8 mouse cellular contexts compared by ENCODE assay signal in the genomic region with DNA sequence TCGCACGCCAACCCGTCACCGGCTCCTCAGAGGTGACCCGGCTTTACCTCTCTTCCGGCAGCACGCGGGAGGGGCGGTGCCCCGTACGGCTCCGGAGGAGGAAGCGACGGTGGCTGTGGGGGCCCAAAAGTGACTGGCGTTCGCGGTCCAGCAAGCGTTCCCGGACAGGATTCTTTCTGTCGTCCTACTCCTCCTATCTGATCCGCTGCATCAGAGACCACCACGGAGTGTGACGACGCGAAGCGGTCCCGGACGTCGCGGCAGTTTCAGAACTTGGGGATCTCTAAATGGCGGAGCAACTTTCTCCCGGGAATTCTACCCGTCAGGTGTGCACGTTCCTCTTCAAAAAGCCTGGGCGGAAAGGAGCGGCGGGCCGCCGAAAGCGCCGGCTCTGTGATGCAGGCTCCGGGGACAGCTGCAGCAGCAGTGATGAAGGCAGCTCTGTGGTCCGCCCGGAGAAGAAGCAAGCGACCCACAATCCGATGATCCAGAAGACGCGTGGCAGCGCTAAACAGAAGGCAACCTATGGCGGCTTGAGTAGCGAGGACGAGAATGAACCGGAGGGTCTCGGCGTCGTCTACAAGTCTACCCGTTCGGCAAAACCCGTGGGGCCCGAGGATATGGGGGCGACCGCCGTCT. TPM values are rescaled to one million over a fixed set of nuclear protein-coding genes. Genes with fewer than 3 reads are reported as not detected.
DNase-seq lines count a peak whose midpoint lies in the region; ATAC-seq and TF ChIP-seq lines count a peak whose summit lies in the region.

Gene Ndufa1 (minus strand): TSS at position 59 of the 639 bp plus-strand sequence.
Gene Rnf113a1 (plus strand): TSS at position 141 of the 639 bp plus-strand sequence.

- H3K9me3 ChIP-seq in CH12.LX (replicated peaks; ENCODE audit: low read length), result no peaks in the 10 kb centered on the region
- no peaks in the 10 kb centered on the region for H3K9me3 ChIP-seq in forebrain, embryonic 11.5 days (ENCODE audit: control insufficient read depth, low read length)
- no peaks in the 10 kb centered on the region for H3K9me3 ChIP-seq in heart, embryonic 16.5 days (replicated peaks; ENCODE audit: control insufficient read depth, low read length)
- H3K9me3 ChIP-seq in liver, embryonic 13.5 days (replicated peaks), result no peaks in the 10 kb centered on the region
- no peaks in the 10 kb centered on the region for H3K9me3 ChIP-seq in stomach, embryonic 14.5 days (ENCODE audit: control insufficient read depth, low read depth, low read length)

- no peak for TF ChIP-seq RAD21 in CH12.LX (IDR thresholded peaks at IDR 0.05; ENCODE audit: low read depth, low read length)

- H3K36me3 ChIP-seq in CH12.LX (replicated peaks in 1 of 2; ENCODE audit: control insufficient read depth in 1 of 2, insufficient read depth in 1 of 2, low read length in 1 of 2), result peaks cover 10 to 21% of the 10 kb centered on the region in 2 experiments
- H3K36me3 ChIP-seq in forebrain, embryonic 11.5 days (ENCODE audit: control insufficient read depth, insufficient read depth, low read length), result no peaks in the 10 kb centered on the region
- 0 out of 2 replicates have a peak, but pooled peaks cover 3% of the 10 kb centered on the region for H3K36me3 ChIP-seq in heart, embryonic 16.5 days (ENCODE audit: control insufficient read depth, insufficient read depth)
- H3K36me3 ChIP-seq in liver, embryonic 13.5 days, result peaks cover 2% of the 10 kb centered on the region; the same call in 1 of the 2 replicates
- no peaks in the 10 kb centered on the region for H3K36me3 ChIP-seq in stomach, embryonic 14.5 days (ENCODE audit: control insufficient read depth, insufficient read depth, low read length)

- H3K27me3 ChIP-seq in CH12.LX (replicated peaks), result no peaks in the 10 kb centered on the region
- no peaks in the 10 kb centered on the region for H3K27me3 ChIP-seq in forebrain, embryonic 11.5 days (ENCODE audit: control insufficient read depth, insufficient read depth, low read length)
- H3K27me3 ChIP-seq in heart, embryonic 16.5 days (ENCODE audit: control insufficient read depth, insufficient read depth, low read length), result no peaks in the 10 kb centered on the region
- no peaks in the 10 kb centered on the region for H3K27me3 ChIP-seq in liver, embryonic 13.5 days
- H3K27me3 ChIP-seq in stomach, embryonic 14.5 days (ENCODE audit: control insufficient read depth, insufficient read depth, low read length), result no peaks in the 10 kb centered on the region

- peaks cover 12% of the 10 kb centered on the region for H3K79me2 ChIP-seq in CH12.LX (replicated peaks; ENCODE audit: control insufficient read depth, extremely low read depth, insufficient read depth, poor library complexity, severe bottlenecking)

- no peak for TF ChIP-seq EP300 in CH12.LX (IDR thresholded peaks at IDR 0.05; ENCODE audit: low read length)

- H3K9ac ChIP-seq in CH12.LX (ENCODE audit: insufficient read depth, low read depth), result peak within 1 kb of the TSS; percentile 70
- H3K9ac ChIP-seq in forebrain, embryonic 11.5 days (ENCODE audit: low read length), result peak within 1 kb of the TSS; percentile 56
- peak within 1 kb of the TSS; percentile 66 for H3K9ac ChIP-seq in heart, embryonic 16.5 days (ENCODE audit: low read length)
- H3K9ac ChIP-seq in liver, embryonic 13.5 days, result peak within 1 kb of the TSS; percentile 75
- H3K9ac ChIP-seq in stomach, embryonic 14.5 days (replicated peaks; ENCODE audit: low read depth, low read length), result peak within 1 kb of the TSS; percentile 52

- dilution Hi-C loops in CH12.LX (cut with MboI; ENCODE audit: extremely low pct_ligation_motif_present, extremely low pct_unique_long_range_greater_than_20kb, low sequenced_read_pairs), result no loop called here

- H3K4me1 ChIP-seq in CH12.LX (ENCODE audit: control insufficient read depth in 1 of 2, insufficient read depth in 2 of 2), result peaks cover 0 to 3% of the 10 kb centered on the region in 2 experiments; a peak in 1 of 4 replicates
- H3K4me1 ChIP-seq in forebrain, embryonic 11.5 days (replicated peaks; ENCODE audit: control insufficient read depth, insufficient read depth, low read length), result no peaks in the 10 kb centered on the region
- peaks cover 2% of the 10 kb centered on the region; the same call in 1 of the 2 replicates for H3K4me1 ChIP-seq in heart, embryonic 16.5 days (ENCODE audit: control insufficient read depth, insufficient read depth, low read length)
- peaks cover 8% of the 10 kb centered on the region for H3K4me1 ChIP-seq in liver, embryonic 13.5 days (replicated peaks)
- no peaks in the 10 kb centered on the region for H3K4me1 ChIP-seq in stomach, embryonic 14.5 days (ENCODE audit: control insufficient read depth, insufficient read depth, low read length)

- 16% methylated on average over 57 of the region's 63 CpGs for WGBS in forebrain, embryonic 11.5 days
- WGBS in heart, embryonic 16.5 days, result 14% methylated on average over 61 of the region's 63 CpGs
- 12% methylated on average over 63 of the region's 63 CpGs for WGBS in liver, embryonic 13.5 days (ENCODE audit: insufficient replicate concordance)
- 18% methylated on average over 63 of the region's 63 CpGs for WGBS in stomach, embryonic 14.5 days

- TF ChIP-seq POLR2A in CH12.LX (IDR thresholded peaks at IDR 0.05; ENCODE audit: low read depth, low read length), result peak; percentile 71

- H3K4me3 ChIP-seq in CH12.LX (replicated peaks in 1 of 3; ENCODE audit: low read depth in 2 of 3, low read length in 2 of 3, poor library complexity in 1 of 3), result peak within 1 kb of the TSS; percentile 65 to 77 (median 75)
- H3K4me3 ChIP-seq in forebrain, embryonic 11.5 days (ENCODE audit: low read depth, low read length), result peak within 1 kb of the TSS; percentile 50
- peak within 1 kb of the TSS; percentile 66 for H3K4me3 ChIP-seq in heart, embryonic 16.5 days (ENCODE audit: low read length)
- H3K4me3 ChIP-seq in liver, embryonic 13.5 days (replicated peaks), result peak within 1 kb of the TSS; percentile 70
- H3K4me3 ChIP-seq in stomach, embryonic 14.5 days (ENCODE audit: low read depth, low read length), result peak within 1 kb of the TSS; percentile 45

- in situ Hi-C loops in CH12.LX (cut with MboI; ENCODE audit: low pct_ligation_motif_present, low pct_unique_long_range_greater_than_20kb, low sequenced_read_pairs), result no loop called here

- TF ChIP-seq CTCF in CH12.LX (conservative IDR thresholded peaks at IDR 0.05 in 1 of 2, IDR thresholded peaks at IDR 0.05 in 1 of 2; ENCODE audit: low read depth in 2 of 2, low read length in 2 of 2), result no peak

- peak; percentile 92 for ATAC-seq in forebrain, embryonic 11.5 days (replicated peaks; ENCODE audit: low FRiP score)
- peak; percentile 74 for ATAC-seq in heart, embryonic 16.5 days (replicated peaks; ENCODE audit: extremely low read depth, insufficient read depth, low FRiP score)
- ATAC-seq in liver, embryonic 13.5 days (ENCODE audit: low read depth), result peak; percentile 91
- ATAC-seq in stomach, embryonic 14.5 days (ENCODE audit: insufficient number of reproducible peaks, insufficient read depth, low FRiP score, low read depth), result peak; percentile 87

- H3K27ac ChIP-seq in CH12.LX (ENCODE audit: insufficient read depth, low read depth), result peak within 1 kb of the TSS; percentile 46
- H3K27ac ChIP-seq in forebrain, embryonic 11.5 days (ENCODE audit: low read depth, low read length), result no peak within 1 kb of the TSS
- peak within 1 kb of the TSS; percentile 70 for H3K27ac ChIP-seq in heart, embryonic 16.5 days (ENCODE audit: low read length)
- no peak within 1 kb of the TSS for H3K27ac ChIP-seq in liver, embryonic 13.5 days
- H3K27ac ChIP-seq in stomach, embryonic 14.5 days (ENCODE audit: low read length), result no peak within 1 kb of the TSS

- DNase-seq in CH12.LX (ENCODE audit: extremely low read depth), result peak; percentile 68
- DNase-seq in c-Kit-positive CD71-negative TER-119-negative erythroid progenitor cells, embryonic 14.5 days (ENCODE audit: low read depth), result peak; percentile 48
- peak; percentile 89 for DNase-seq in forebrain, embryonic 11.5 days (ENCODE audit: low spot score)
- DNase-seq in kidney, postnatal 25 days, result peak; percentile 87 to 93
- DNase-seq in liver, embryonic 13.5 days, result peak; percentile 72
- DNase-seq in natural killer cell, adult 2 months (ENCODE audit: low spot score in 2 of 2), result peak; percentile 68 to 77

- H3K4me2 ChIP-seq in CH12.LX (ENCODE audit: insufficient read depth, low read depth, poor library complexity, severe bottlenecking), result peak within 1 kb of the TSS; percentile 50
- H3K4me2 ChIP-seq in forebrain, embryonic 11.5 days (ENCODE audit: low read depth, low read length, severe bottlenecking), result peak within 1 kb of the TSS; percentile 62
- H3K4me2 ChIP-seq in heart, embryonic 16.5 days (ENCODE audit: low read depth, low read length), result peak within 1 kb of the TSS; percentile 77
- H3K4me2 ChIP-seq in liver, embryonic 13.5 days, result peak within 1 kb of the TSS; percentile 75
- peak within 1 kb of the TSS; percentile 49 for H3K4me2 ChIP-seq in stomach, embryonic 14.5 days (replicated peaks; ENCODE audit: low read depth, low read length)

TF ChIP-seq in CH12.LX, 34 proteins besides CTCF, POLR2A, EP300 and RAD21 (continues in another document):
- TF ChIP-seq TBP (conservative IDR thresholded peaks at IDR 0.05; ENCODE audit: low read depth, low read length) (0 out of 2 replicates have a peak, but pooled peaks have one; percentile 52), KAT2A (IDR thresholded peaks at IDR 0.05; ENCODE audit: insufficient replicate concordance, low read length) (peak; percentile 58; the same call in 1 of the 2 replicates), USF2 (conservative IDR thresholded peaks at IDR 0.05; ENCODE audit: low read depth, low read length) (no peak), CHD1 (IDR thresholded peaks at IDR 0.05; ENCODE audit: low read depth, low read length) (no peak), NRF1 (IDR thresholded peaks at IDR 0.05; ENCODE audit: low read depth, low read length) (no peak)

RNA-seq across cellular contexts. Expression of gene Ndufa1, which starts in this region (rescaled TPM):
- total RNA-seq in CH12.LX (2012; rRNA removed), result 268 and 273 TPM in 2 replicates
- 165 and 188 TPM in 2 replicates for total RNA-seq in CH12.LX (2014; rRNA removed)
- polyA plus RNA-seq in CH12.LX (2012; ENCODE audit: insufficient read length, low read depth), result 190 and 191 TPM in 2 replicates
- polyA plus RNA-seq in forebrain, embryonic 11.5 days (2014; fragmentation: Nextera tagmentation; extraction: Ambion mirVana), result 366 and 371 TPM in 2 replicates
- polyA plus RNA-seq in heart, embryonic 16.5 days (2015; fragmentation: Nextera tagmentation; extraction: Ambion mirVana), result 767 and 842 TPM in 2 replicates
- 227 and 254 TPM in 2 replicates for polyA plus RNA-seq in liver, embryonic 13.5 days (2015; fragmentation: Nextera tagmentation; extraction: Ambion mirVana)
- polyA plus RNA-seq in stomach, embryonic 14.5 days (2014; fragmentation: Nextera tagmentation; extraction: Ambion mirVana), result 400 and 468 TPM in 2 replicates

RNA-seq across cellular contexts. Expression of gene Rnf113a1, which starts in this region (rescaled TPM):
- total RNA-seq in CH12.LX (2012; rRNA removed), result 9.6 and 12.5 TPM in 2 replicates
- 10.0 and 11.0 TPM in 2 replicates for total RNA-seq in CH12.LX (2014; rRNA removed)
- 9.9 and 11.1 TPM in 2 replicates for polyA plus RNA-seq in CH12.LX (2012; ENCODE audit: insufficient read length, low read depth)
- polyA plus RNA-seq in forebrain, embryonic 11.5 days (2014; fragmentation: Nextera tagmentation; extraction: Ambion mirVana), result 13.1 and 13.3 TPM in 2 replicates
- polyA plus RNA-seq in heart, embryonic 16.5 days (2015; fragmentation: Nextera tagmentation; extraction: Ambion mirVana), result 5.5 and 7.1 TPM in 2 replicates
- polyA plus RNA-seq in liver, embryonic 13.5 days (2015; fragmentation: Nextera tagmentation; extraction: Ambion mirVana), result 3.0 and 3.6 TPM in 2 replicates
- 10.5 and 10.7 TPM in 2 replicates for polyA plus RNA-seq in stomach, embryonic 14.5 days (2014; fragmentation: Nextera tagmentation; extraction: Ambion mirVana)

Comparison
In these comparisons a context has a peak if more than half of its experiments do, and no peak if none do; other contexts are left out.
1. H3K27ac ChIP-seq: peak in CH12.LX (single experiment) and heart, embryonic 16.5 days (single experiment); none in forebrain, embryonic 11.5 days (single experiment), liver, embryonic 13.5 days (single experiment) and stomach, embryonic 14.5 days (single experiment).
2. Peak in every context shown above with its lines, with median percentiles within 50 percentile points of each other: DNase-seq, H3K4me2 ChIP-seq, H3K4me3 ChIP-seq, H3K9ac ChIP-seq and ATAC-seq.